Mouse (Mus musculus) kidney, adult 11 months (tissue): Measurements from ENCODE around the gene Zfp507.

Experiments
- DNase-seq: peaks from one replicate; pipeline ENCODE4 v3.0.0; 2022

Zfp507 gene

GRCm38 (mm10) chr7:35802906-35803595 lies at the start of gene Zfp507:
Gene Zfp507 (minus strand): TSS chr7:35803003.
- DNase-seq, result peak; percentile 81

GRCm38 (mm10) chr7:35850426-35850825 lies 47.6 kb upstream of the Zfp507 start:
- DNase-seq, result no peak

- DNase-seq, result no peak
Measured at GRCm38 (mm10) chr7:35848526-35848925, 45.7 kb upstream of the Zfp507 start.

- DNase-seq, result no peak
Measured at GRCm38 (mm10) chr7:35840504-35840903, 37.7 kb upstream of the Zfp507 start.

GRCm38 (mm10) chr7:35836851-35837250 lies 34.0 kb upstream of the Zfp507 start:
- DNase-seq, result peak; percentile 24

- no peak for DNase-seq
Measured at GRCm38 (mm10) chr7:35836415-35836814, 33.6 kb upstream of the Zfp507 start.

- no peak for DNase-seq
Measured at GRCm38 (mm10) chr7:35830119-35830518, 27.3 kb upstream of the Zfp507 start.

- DNase-seq, result no peak
Measured at GRCm38 (mm10) chr7:35823906-35824305, 21.1 kb upstream of the Zfp507 start.

- no peak for DNase-seq
Measured at GRCm38 (mm10) chr7:35822320-35822719, 19.5 kb upstream of the Zfp507 start.

GRCm38 (mm10) chr7:35821357-35821756 lies 18.6 kb upstream of the Zfp507 start:
- DNase-seq, result no peak

- peak; percentile 57 for DNase-seq
Measured at GRCm38 (mm10) chr7:35819486-35819885, 16.7 kb upstream of the Zfp507 start.

- DNase-seq, result no peak
Measured at GRCm38 (mm10) chr7:35814759-35815551, 12.2 kb upstream of the Zfp507 start.

- no peak for DNase-seq
Measured at GRCm38 (mm10) chr7:35813306-35813705, 10.5 kb upstream of the Zfp507 start.

GRCm38 (mm10) chr7:35810736-35811135 lies 7.9 kb upstream of the Zfp507 start:
- DNase-seq, result no peak

- no peak for DNase-seq
Measured at GRCm38 (mm10) chr7:35804206-35804605, 1.4 kb upstream of the Zfp507 start.

- DNase-seq, result peak; percentile 25
Measured at GRCm38 (mm10) chr7:35802201-35802905, 450 bp downstream of the Zfp507 start.

- no peak for DNase-seq
Measured at GRCm38 (mm10) chr7:35796123-35796522, 6.7 kb downstream of the Zfp507 start.

- no peak for DNase-seq
Measured at GRCm38 (mm10) chr7:35794145-35794664, 8.6 kb downstream of the Zfp507 start.

- DNase-seq, result no peak
Measured at GRCm38 (mm10) chr7:35792150-35792848, 10.5 kb downstream of the Zfp507 start.

GRCm38 (mm10) chr7:35790926-35791325 lies 11.9 kb downstream of the Zfp507 start:
- no peak for DNase-seq

- DNase-seq, result no peak
Measured at GRCm38 (mm10) chr7:35790201-35790600, 12.6 kb downstream of the Zfp507 start.

GRCm38 (mm10) chr7:35785579-35785978 lies 17.2 kb downstream of the Zfp507 start:
- no peak for DNase-seq

GRCm38 (mm10) chr7:35782252-35782651 lies 20.6 kb downstream of the Zfp507 start:
- no peak for DNase-seq
